Mouse (Mus musculus) bone marrow, adult 2 months (tissue): ENCODE measurements around the gene Car2. TPM values are rescaled to one million over a fixed set of nuclear protein-coding genes. Genes with fewer than 3 reads are reported as not detected.

Source experiments
- H3K27ac ChIP-seq: fragments of 200-500 bp; 2 replicates; pipeline ENCODE4 v1.5.1; 2012; ENCODE audit warnings: low read depth, mild to moderate bottlenecking, control low read depth, inconsistent platforms, low read length; ENCODE audit not compliant: control insufficient read depth, poor library complexity, insufficient read depth
- H3K4me1 ChIP-seq: fragments of 200-500 bp; 2 replicates; pipeline ENCODE4 v1.6.1; 2011; ENCODE audit warnings: low read length; ENCODE audit not compliant: control insufficient read depth, insufficient read depth
- H3K4me3 ChIP-seq: fragments of 200-500 bp; replicated peaks from 2 replicates; pipeline ENCODE3; 2011; ENCODE audit warnings: mild to moderate bottlenecking, low read depth, low read length, control low read depth; ENCODE audit not compliant: control insufficient read depth
- CTCF ChIP-seq: fragments of 200-500 bp; IDR thresholded peaks from 2 replicates; pipeline ENCODE4 v1.5.1; 2011; ENCODE audit warnings: low read length, control low read depth; ENCODE audit not compliant: control insufficient read depth, insufficient read depth
- POLR2A ChIP-seq: fragments of 200-500 bp; IDR thresholded peaks from 2 replicates; pipeline ENCODE4 v1.6.1; 2011; ENCODE audit warnings: low read depth, mild to moderate bottlenecking, control low read depth, low read length, borderline replicate concordance; ENCODE audit not compliant: control insufficient read depth
- WGBS: fragments of 180-500 bp; shearing (Covaris S2); methylation state at CpG from one replicate; pipeline ENCODE4 v1.1.7; 2018; 5-methylcytosine and 5-hydroxymethylcytosine counted together
- polyA plus RNA-seq: library from polyadenylated mRNA; stranded (reverse); fragments of >200 nt; gene quantifications from 2 replicates; pipeline ENCODE4 v1.2.4, GENCODE M21; 2011; ENCODE audit warnings: low replicate concordance; ENCODE audit not compliant: missing spikeins, insufficient read depth, insufficient read length

The Car2 gene
- polyA plus RNA-seq, 1 experiment, result 455 TPM

- 32% methylated on average over 3 of the region's 3 CpGs for WGBS
- Histone ChIP-seq H3K4me3 (no peak overlapping the region), H3K4me1 (peaks cover 2% of the 10 kb centered on the region; the same call in 1 of the 2 replicates), H3K27ac (no peak overlapping the region; the same call in 1 of the 2 replicates)
- TF ChIP-seq POLR2A (peak; percentile 7; the same call in 1 of the 2 replicates), CTCF (no peak)
Observed at GRCm38 (mm10) chr3:14882756-14883155, 3.3 kb upstream of the Car2 start.

GRCm38 (mm10) chr3:14884826-14885225 lies 1.2 kb upstream of the Car2 start:
- H3K4me3 ChIP-seq, result no peak overlapping the region
- no peak for TF ChIP-seq POLR2A
- no peak for TF ChIP-seq CTCF
- H3K27ac ChIP-seq, result no peak overlapping the region
- H3K4me1 ChIP-seq, result peaks cover 2% of the 10 kb centered on the region; the same call in 1 of the 2 replicates

GRCm38 (mm10) chr3:14887134-14887666 lies 1.1 kb downstream of the Car2 start:
- peaks cover 2% of the 10 kb centered on the region; the same call in 1 of the 2 replicates for H3K4me1 ChIP-seq
- WGBS, result 2% methylated on average over 11 of the region's 11 CpGs
- peak overlapping the region; percentile 69 for H3K4me3 ChIP-seq
- TF ChIP-seq CTCF (no peak), POLR2A (no peak)
- H3K27ac ChIP-seq, result peak overlapping the region; percentile 95

- no peak for TF ChIP-seq CTCF
- 13% methylated on average over 10 of the region's 10 CpGs for WGBS
- peak overlapping the region; percentile 68 for H3K27ac ChIP-seq
- peak overlapping the region; percentile 69 for H3K4me3 ChIP-seq
- peaks cover 2% of the 10 kb centered on the region; the same call in 1 of the 2 replicates for H3K4me1 ChIP-seq
Observed at GRCm38 (mm10) chr3:14887686-14888295, 1.7 kb downstream of the Car2 start.

- no peak overlapping the region for H3K27ac ChIP-seq
- peaks cover under 1% of the 10 kb centered on the region; the same call in 1 of the 2 replicates for H3K4me1 ChIP-seq
- TF ChIP-seq POLR2A, result no peak
- TF ChIP-seq CTCF, result no peak
- H3K4me3 ChIP-seq, result peak overlapping the region; percentile 43
- 55% methylated on average over 2 of the region's 2 CpGs for WGBS
Observed at GRCm38 (mm10) chr3:14888549-14888948, 2.5 kb downstream of the Car2 start.

DNA sequence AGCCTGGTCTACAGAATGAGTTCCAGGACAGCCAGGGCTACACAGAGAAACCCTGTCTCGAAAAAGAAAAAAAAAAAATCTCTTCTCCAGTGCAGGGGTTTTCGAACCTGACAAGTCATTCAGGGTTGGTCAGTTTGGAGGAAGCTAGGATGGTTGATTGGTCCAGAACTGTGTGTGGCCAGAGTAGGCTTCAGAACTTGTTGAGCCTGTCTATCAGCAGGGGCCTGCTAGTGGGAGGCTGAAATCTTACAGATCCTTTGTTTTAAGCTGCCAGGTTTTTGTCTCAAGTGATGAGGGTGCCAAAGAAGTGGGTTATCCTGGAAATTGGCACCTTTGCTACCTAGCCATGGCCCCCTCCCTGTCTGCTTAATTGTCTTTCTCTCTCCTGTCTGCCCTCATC lies 3.0 kb downstream of the Car2 start:
- no peak for TF ChIP-seq POLR2A
- TF ChIP-seq CTCF, result no peak
- H3K4me3 ChIP-seq, result peak overlapping the region; percentile 70
- 14% methylated on average over 2 of the region's 2 CpGs for WGBS
- peak overlapping the region; percentile 86 for H3K27ac ChIP-seq
- no peaks in the 10 kb centered on the region for H3K4me1 ChIP-seq

- peak overlapping the region; percentile 86 for H3K27ac ChIP-seq
- peak overlapping the region; percentile 65 for H3K4me3 ChIP-seq
- TF ChIP-seq CTCF, result no peak
- whole genome bisulfite sequencing, result 25% methylated on average over 4 of the region's 4 CpGs
- H3K4me1 ChIP-seq, result no peaks in the 10 kb centered on the region
Observed at GRCm38 (mm10) chr3:14889716-14890409, 3.8 kb downstream of the Car2 start.

DNA sequence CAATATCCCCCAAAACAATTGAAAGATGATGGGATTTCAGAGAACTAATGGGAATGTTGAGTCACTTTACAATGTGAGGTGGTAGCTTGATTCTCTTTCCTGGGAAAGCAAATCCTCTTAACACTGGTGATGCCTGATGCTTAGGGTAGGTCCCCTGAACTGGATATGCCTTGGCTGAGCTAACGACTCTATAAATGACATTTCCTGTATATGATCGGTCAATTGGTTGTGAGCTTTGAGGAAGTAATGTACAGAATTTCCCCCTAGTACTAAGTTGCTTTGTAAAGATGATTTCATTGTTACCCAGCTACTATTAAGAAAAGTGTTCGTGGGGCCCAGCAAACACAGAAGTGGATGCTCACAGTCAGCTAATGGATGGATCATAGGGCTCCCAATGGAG lies 6.9 kb downstream of the Car2 start:
- no peak for TF ChIP-seq CTCF
- no peak for TF ChIP-seq POLR2A
- WGBS, result 10% methylated on average over 3 of the region's 3 CpGs
- H3K4me1 ChIP-seq, result no peaks in the 10 kb centered on the region
- no peak overlapping the region for H3K4me3 ChIP-seq
- no peak overlapping the region for H3K27ac ChIP-seq
